In the genomic region with DNA sequence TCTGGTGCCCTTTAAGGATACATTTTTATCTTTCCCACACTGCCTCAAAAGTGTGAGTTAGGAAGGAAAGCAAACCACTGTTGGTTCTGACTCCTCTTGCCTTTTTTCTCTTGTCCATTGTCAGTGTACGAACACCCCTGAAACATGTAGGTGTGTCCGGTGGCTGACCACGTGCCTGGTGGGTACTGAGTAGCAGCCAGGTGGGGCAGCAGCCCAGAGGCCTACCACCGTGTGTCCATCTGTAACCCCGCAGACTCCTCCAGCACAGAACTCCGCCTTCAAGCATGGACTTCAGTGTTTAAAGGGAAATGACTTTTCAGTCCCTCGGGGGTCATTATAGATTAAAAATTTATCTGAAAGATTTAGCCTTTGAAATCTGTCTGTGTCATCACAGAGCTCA, we compare ENCODE assay signal across 12 mouse cellular contexts. TPM values are rescaled to one million over a fixed set of nuclear protein-coding genes. Genes with fewer than 3 reads are reported as not detected.
DNase-seq lines count a peak whose midpoint lies in the region; ATAC-seq and TF ChIP-seq lines count a peak whose summit lies in the region.
"Had no signal": no experiment of that assay in that cellular context is flagged by ENCODE, and none has a peak within 500 bp of the region (broad histone marks: within the 10 kb centered on the region; RNA-seq: fewer than 3 reads in every experiment).

No protein-coding gene starts in this region.

- H3K9ac ChIP-seq in hindbrain, embryonic 13.5 days = no peak overlapping the region
- no peak overlapping the region for H3K9ac ChIP-seq in hindbrain, embryonic 16.5 days (ENCODE audit: low read depth, low read length)
- H3K9ac ChIP-seq: forebrain, postnatal 0 days; limb, embryonic 13.5 days had no signal

- no peak for TF ChIP-seq CTCF in E14TG2a.4 (conservative IDR thresholded peaks at IDR 0.05; ENCODE audit: low read length)

- H3K4me2 ChIP-seq in hindbrain, embryonic 13.5 days = no peak overlapping the region
- no peak overlapping the region for H3K4me2 ChIP-seq in hindbrain, embryonic 16.5 days (ENCODE audit: low read length)
- H3K4me2 ChIP-seq: limb, embryonic 13.5 days had no signal

- no peak for DNase-seq in hindbrain, embryonic 10.5 days (ENCODE audit: low spot score)
- peak; percentile 86 to 90 for DNase-seq in cerebellum, adult 18-20 months
- DNase-seq in ovary, postnatal 14 days (ENCODE audit: low spot score) = no peak
- no peak for DNase-seq in embryo, embryonic 10.5 days (ENCODE audit: low spot score)
- DNase-seq in kidney, postnatal 10 days = no peak
- DNase-seq: adrenal gland, postnatal 25 days; lung, postnatal 4 days had no signal

- peak overlapping the region; percentile 70 for H3K27ac ChIP-seq in hindbrain, embryonic 13.5 days
- no peak overlapping the region for H3K27ac ChIP-seq in hindbrain, embryonic 10.5 days
- no peak overlapping the region for H3K27ac ChIP-seq in hindbrain, embryonic 16.5 days (ENCODE audit: low read depth, low read length)

- H3K36me3 ChIP-seq in hindbrain, embryonic 13.5 days = peaks cover 6% of the 10 kb centered on the region
- peaks cover under 1% of the 10 kb centered on the region for H3K36me3 ChIP-seq in hindbrain, embryonic 10.5 days
- H3K36me3 ChIP-seq in E14TG2a.4 (ENCODE audit: insufficient read depth, low read length) = 0 out of 2 replicates have a peak, but pooled peaks cover 6% of the 10 kb centered on the region
- H3K36me3 ChIP-seq in hindbrain, embryonic 16.5 days (ENCODE audit: control insufficient read depth, insufficient read depth, low read length) = no peaks in the 10 kb centered on the region

- H3K27me3 ChIP-seq in hindbrain, embryonic 13.5 days = no peaks in the 10 kb centered on the region
- no peaks in the 10 kb centered on the region for H3K27me3 ChIP-seq in hindbrain, embryonic 10.5 days (ENCODE audit: insufficient read depth, poor library complexity, severe bottlenecking)
- H3K27me3 ChIP-seq in E14TG2a.4 (ENCODE audit: insufficient read depth, low read length) = no peaks in the 10 kb centered on the region
- H3K27me3 ChIP-seq in hindbrain, embryonic 16.5 days (replicated peaks; ENCODE audit: control insufficient read depth, insufficient read depth, low read length) = no peaks in the 10 kb centered on the region
- H3K27me3 ChIP-seq: limb, embryonic 13.5 days had no signal

- no peak for ATAC-seq in hindbrain, embryonic 13.5 days (ENCODE audit: low FRiP score)
- peak; percentile 48; the same call in 1 of the 2 replicates for ATAC-seq in hindbrain, embryonic 16.5 days

- 60% methylated on average over 7 of the region's 7 CpGs for WGBS in hindbrain, embryonic 13.5 days
- WGBS in hindbrain, embryonic 10.5 days = 60% methylated on average over 7 of the region's 7 CpGs
- 54% methylated on average over 7 of the region's 7 CpGs for WGBS in hindbrain, embryonic 16.5 days

- peaks cover 32% of the 10 kb centered on the region for H3K4me1 ChIP-seq in hindbrain, embryonic 13.5 days (replicated peaks)
- peaks cover 29% of the 10 kb centered on the region for H3K4me1 ChIP-seq in hindbrain, embryonic 10.5 days (replicated peaks)
- H3K4me1 ChIP-seq in E14TG2a.4 (replicated peaks; ENCODE audit: low read depth, low read length) = peaks cover 51% of the 10 kb centered on the region
- peaks cover 18% of the 10 kb centered on the region for H3K4me1 ChIP-seq in hindbrain, embryonic 16.5 days (ENCODE audit: control insufficient read depth, insufficient read depth, low read depth, low read length)

- no peak overlapping the region for H3K4me3 ChIP-seq in hindbrain, embryonic 13.5 days
- no peak overlapping the region for H3K4me3 ChIP-seq in hindbrain, embryonic 10.5 days
- peak overlapping the region; percentile 14; the same call in 1 of the 2 replicates for H3K4me3 ChIP-seq in E14TG2a.4 (replicated peaks; ENCODE audit: low read length)
- no peak overlapping the region for H3K4me3 ChIP-seq in hindbrain, embryonic 16.5 days (ENCODE audit: low read length)
- H3K4me3 ChIP-seq: limb, embryonic 13.5 days had no signal

- H3K9me3 ChIP-seq in hindbrain, embryonic 13.5 days = no peaks in the 10 kb centered on the region
- no peaks in the 10 kb centered on the region for H3K9me3 ChIP-seq in hindbrain, embryonic 10.5 days
- peaks cover 3% of the 10 kb centered on the region for H3K9me3 ChIP-seq in E14TG2a.4 (ENCODE audit: low read length)
- no peaks in the 10 kb centered on the region for H3K9me3 ChIP-seq in hindbrain, embryonic 16.5 days (ENCODE audit: control insufficient read depth, low read length)
- H3K9me3 ChIP-seq: limb, embryonic 13.5 days had no signal

RNA-seq across cellular contexts. Expression of gene Hbp1, which starts 52.9 kb away (rescaled TPM):
- 66.7 and 68.0 TPM in 2 replicates for polyA plus RNA-seq in hindbrain, embryonic 13.5 days (2015; fragmentation: Nextera tagmentation; extraction: Ambion mirVana)
- polyA plus RNA-seq in hindbrain, embryonic 10.5 days (2016; fragmentation: Nextera tagmentation; extraction: Ambion mirVana) = 77.9 and 81.3 TPM in 2 replicates
- polyA plus RNA-seq in hindbrain, embryonic 16.5 days (2015; fragmentation: Nextera tagmentation; extraction: Ambion mirVana) = 39.1 and 44.7 TPM in 2 replicates

Comparison
In these comparisons a context has a peak if more than half of its experiments do, and no peak if none do; other contexts are left out.
1. DNase-seq: peak in cerebellum, adult 18-20 months (2 of 2); none in hindbrain, embryonic 10.5 days (single experiment), ovary, postnatal 14 days (single experiment), embryo, embryonic 10.5 days (single experiment) and kidney, postnatal 10 days (single experiment).